Mouse (Mus musculus) heart, adult 18-20 months (tissue): ENCODE data around the gene Cnot1. TPM values are rescaled to one million over a fixed set of nuclear protein-coding genes. Genes with fewer than 3 reads are reported as not detected.
"Not testable (repeated sequence)": the region's sequence is repeated elsewhere in the genome, so short reads cannot be mapped to it uniquely, and the experiment has no call there.

Source experiments
- DNase-seq, 2 experiments: peaks; one replicate each; pipeline ENCODE4 v3.0.0; 2021 to 2022; ENCODE audit warnings: mixed read lengths in 1 of 2
- total RNA-seq, 2 experiments: library from RNA; stranded (reverse); gene quantifications; 2 replicates each; pipeline ENCODE4 v1.2.3; 2021

Cnot1 gene
- total RNA-seq, 2 experiments from 2014 or later = 99.8 to 110 TPM

DNA sequence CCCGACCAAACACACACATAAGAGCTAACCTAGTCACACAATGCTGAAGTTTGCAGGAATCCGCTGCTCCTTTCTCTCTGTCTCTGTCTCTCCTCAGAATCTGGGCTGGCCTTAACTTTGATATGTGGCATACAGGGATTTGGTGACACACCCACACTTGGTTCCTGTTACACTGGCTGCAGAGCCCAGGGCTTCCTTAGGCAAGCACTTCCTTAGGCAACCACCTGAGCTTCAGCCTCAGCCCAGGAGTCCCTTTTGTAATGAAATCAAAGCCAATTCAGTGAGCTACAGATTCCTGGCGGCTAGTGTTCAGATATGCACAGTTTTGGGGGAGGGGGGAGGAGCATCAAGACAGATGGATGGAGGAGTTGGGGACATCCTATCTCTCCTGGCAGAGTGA, 10.3 kb upstream of the Cnot1 start:
- no peak for DNase-seq

DNA sequence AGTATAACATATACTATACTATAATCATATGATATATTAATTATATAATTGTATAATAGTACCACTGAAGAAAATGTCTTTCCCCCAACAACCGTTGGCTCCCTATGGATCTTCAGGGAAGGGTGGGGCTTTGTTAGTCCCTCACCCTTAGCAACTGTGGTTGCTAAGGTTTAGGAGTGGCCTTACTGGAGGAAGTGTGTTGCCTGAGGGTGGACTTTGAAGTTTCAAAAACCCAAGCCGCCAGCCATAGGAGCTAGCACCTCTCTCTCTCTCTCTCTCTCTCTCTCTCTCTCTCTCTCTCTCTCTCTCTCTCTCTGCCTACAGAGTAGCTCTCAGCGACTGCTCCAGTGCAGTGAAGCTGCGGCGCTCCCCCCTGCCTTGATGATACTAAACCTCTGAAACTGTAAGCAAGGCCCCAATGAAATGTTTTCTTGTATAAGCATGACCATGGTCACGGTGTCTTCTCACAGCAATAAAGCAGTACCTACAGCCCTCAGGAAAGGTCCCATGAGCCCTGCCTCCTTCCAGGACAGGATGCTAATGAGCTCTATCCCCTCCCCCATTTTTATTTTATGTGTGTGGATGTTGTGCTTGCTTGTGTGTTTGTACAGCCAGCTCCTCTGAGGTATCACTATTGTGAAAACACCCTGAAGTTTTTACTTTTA, 8.9 kb upstream of the Cnot1 start:
- DNase-seq = no peak

DNA sequence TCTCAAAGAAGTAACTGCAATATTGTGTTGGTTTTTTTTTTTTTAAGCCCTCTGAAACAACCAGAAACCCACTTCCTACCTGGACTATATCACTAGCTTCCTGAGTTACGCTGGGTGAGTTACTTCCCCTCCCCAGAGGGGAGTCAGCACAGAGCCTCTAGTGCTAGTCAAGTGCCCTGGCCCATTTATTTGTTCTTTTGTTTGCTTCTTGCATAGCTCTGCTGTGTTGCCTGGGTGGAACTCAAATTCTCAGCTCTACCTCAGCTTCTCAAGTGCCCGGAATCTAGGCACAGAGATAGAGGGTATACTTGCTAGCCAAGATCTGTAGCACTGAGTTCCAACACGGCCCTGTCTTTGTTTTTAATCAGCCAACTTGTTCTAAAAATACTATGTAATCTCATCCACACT, 2.9 kb upstream of the Cnot1 start:
- peak; percentile 51 to 73 for DNase-seq

DNA sequence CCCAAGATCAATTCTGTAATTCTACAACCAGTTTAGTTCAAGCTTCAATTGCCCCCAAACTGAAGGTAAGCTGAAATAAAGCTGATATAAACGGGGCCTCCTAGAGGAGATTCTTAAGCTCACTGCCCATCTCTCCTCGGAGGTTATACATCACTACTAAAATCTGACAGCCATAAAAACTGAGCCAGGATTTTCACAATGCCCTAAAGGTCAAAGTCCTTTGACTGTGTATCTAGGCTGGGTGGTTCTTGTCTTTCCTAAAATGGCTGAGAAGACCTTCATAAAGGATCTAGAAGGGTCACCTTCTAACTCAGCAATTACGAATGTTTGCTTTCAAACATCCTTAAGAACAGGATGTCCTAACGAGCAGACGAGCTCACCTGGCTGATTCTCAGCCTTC, 1.9 kb upstream of the Cnot1 start:
- no peak for DNase-seq

DNA sequence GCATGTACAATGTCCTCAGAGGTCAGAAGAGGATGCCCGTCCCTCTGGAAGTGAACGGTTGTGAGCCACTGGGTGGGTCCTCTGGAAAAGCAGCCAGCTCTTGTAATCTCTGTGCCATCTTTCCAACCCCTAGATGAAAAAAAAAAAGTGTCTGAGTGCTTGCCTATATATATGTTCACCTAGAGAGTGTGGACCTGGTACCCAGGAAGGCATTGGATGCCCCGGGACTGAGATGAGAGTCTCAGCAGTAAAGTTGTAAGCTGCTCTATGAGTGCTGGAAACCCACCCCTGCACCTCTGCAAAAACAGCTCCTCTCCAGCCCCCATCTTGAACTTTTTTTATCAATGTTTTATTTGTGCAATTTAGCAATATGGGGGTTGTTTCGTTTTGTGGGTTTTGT, 1.4 kb upstream of the Cnot1 start:
- DNase-seq = no peak

DNA sequence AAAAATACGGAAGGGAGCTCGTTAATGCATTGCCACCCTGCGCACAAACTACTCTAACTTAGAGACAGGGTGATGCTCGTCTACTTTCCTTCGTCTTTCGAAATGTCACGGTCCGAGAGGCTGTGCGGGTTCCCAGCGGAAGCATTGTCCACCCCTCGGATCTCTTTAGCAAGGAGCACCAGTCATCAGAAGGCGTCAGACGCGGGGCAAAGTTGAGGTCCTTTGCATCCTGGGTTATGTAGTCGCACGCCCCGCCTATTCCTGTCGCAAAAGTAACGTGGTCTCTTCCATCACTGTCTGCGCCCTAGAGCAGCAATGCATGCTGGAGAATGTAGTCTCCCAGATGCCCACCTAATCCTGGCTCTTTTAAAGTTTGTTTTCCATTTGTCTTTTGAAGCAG, 597 bp upstream of the Cnot1 start:
- peak; percentile 94 to 96 for DNase-seq

DNA sequence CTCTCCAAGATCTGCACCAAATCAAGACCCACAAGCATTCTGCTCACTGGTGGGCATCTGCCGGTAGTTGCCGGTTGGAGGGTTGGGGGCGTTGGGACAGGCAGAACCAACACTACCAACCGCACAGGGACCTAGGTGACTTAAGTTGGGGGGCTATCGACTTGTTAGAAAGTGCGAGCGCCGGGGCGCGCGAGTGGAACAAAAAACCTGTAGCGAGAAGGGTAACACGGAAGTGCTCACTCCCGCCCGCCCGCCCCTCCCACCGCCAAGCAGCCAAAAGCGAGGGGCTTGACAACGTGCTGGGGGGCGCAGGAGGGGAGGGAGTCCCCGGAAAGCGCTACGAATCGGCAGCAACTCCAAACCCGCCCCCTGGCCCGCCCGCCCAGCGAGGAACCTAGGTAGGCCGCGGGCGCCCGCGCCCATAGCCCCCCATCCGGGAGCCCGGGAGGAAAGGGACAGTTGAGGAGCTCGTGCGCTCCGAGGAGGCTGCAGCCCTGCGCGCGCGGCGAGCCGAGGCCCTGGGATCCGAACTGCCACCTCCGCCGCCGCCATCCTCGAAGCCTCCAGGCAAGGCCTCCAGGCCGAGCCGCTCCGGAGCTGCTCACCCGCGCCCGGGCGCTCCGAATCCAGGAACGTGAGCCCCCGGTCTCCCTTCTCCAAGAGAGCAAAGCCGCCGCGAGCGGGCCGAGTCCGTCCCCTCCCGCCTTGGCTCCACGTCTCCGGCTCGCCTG, 638 bp downstream of the Cnot1 start:
- peak in 1 of 2 experiments; percentile 12 for DNase-seq

DNA sequence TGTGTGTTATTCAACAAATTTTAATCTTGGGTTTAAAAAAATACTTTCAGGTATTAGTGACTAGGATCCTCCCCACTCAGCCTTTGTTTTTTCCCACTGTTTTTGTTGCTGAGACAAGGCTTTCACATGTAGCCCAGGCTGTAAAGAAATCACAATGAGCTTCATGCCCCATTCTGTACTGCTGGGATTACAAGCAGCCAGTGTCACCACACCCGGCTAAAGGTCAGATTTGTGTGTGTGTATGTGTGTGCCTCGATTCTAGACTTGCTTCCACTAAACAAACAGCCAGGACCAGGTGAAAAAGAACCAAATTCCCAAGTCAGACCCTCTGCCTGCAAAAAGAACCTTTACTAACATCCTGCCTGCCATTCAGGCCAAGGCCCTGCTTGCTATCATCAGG, 1.8 kb downstream of the Cnot1 start:
- no peak for DNase-seq

DNA sequence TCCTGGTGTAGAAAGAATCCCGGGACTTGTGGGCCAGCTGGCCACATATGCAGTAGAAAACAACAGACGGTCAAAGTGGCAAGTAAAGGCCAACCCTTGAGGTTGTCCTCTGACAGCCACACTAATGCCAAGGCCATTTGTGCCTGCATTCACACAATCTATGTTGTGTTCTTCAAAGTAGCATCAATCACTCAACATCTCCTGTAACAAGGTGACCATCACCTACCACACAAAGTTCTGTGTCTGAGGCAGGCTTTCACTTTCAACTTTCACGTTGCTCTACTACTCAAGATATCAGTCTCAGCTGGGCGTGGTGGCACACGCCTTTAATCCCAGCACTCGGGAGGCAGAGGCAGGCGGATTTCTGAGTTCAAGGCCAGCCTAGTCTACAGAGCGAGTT, 5.0 kb downstream of the Cnot1 start:
- DNase-seq = no peak

DNA sequence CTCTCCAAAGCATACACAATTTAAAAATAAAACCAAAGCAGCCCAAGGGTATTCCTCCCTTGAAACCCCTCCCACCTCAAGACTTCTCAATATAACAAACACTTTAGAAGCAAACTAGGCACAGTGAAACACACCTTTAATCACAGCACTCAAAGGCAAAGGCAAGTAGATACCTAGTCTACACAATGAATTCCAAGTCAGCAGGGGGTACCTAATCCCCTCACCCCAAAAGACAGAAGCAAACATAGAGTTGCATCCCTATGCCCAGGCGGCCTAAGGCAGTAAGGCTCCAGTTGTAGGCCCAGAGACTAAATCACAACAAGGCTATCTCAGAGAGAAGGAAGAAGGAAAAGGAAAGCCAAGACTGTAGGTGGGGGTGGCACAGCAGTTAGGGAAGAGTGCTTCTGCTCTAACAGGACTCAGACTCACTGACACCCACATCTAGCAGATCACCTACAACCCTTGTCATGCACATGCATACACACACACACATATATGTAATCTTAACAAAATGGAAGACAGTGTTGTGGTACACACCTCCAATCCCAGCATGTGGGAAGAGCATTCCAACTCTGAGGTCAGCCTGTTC, 5.7 kb downstream of the Cnot1 start:
- no peak for DNase-seq

DNA sequence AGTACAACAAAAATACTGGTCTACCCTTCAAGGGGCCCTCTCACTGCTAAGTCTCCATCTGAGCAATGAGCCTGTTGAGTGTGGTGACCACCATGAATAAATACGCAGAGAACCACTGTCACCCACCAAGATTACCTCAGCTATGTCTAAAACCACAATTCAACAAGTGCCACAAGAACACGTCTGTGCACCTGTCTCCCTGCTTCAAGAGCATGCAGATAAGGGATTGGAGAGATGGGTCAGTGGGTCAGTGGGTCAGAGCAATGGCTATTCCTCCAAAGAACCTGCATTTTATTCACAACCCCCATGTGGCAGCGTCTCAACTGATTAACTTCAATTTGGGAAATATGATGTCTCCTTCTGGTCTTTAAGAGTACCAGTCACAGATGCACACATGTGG, 6.9 kb downstream of the Cnot1 start:
- DNase-seq = no peak

DNA sequence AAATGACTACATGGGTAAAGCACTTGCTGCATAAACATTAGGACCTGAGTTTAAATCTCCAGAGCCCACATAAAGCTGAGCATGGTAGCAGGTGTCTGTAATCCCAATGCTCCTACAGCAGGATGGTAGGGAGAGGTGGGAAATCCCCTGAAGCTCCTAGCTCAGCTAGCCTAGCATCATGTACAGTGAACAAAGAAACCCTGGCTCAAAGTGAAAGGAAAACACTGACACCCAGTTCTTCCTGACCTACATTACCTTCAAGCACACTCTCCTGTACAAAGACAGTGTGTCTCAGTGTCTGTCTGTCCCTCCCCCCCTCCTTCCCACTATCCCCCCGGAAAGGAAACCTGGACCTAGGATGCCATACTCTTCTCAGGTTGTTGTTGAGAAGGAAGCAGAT, 7.4 kb downstream of the Cnot1 start:
- no peak for DNase-seq

DNA sequence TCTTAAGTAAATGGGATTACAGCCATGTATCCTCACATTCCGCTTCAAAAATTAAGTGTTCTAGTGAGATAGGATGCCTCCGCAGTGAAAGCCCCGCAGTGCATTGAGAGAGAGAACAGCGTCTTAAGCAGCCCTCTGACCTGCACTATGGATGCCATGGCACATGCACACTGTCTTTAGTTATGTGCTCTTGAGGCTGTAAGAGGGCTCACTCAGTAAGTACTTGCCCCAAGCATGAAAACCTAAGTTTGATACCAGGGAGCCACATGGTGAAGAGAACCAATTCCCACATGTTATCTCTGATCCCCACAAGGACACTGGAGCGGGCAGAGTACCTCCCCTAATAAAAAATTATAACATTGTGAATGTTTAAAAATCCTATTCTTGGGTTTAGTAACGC, 8.1 kb downstream of the Cnot1 start:
- DNase-seq = no peak

DNA sequence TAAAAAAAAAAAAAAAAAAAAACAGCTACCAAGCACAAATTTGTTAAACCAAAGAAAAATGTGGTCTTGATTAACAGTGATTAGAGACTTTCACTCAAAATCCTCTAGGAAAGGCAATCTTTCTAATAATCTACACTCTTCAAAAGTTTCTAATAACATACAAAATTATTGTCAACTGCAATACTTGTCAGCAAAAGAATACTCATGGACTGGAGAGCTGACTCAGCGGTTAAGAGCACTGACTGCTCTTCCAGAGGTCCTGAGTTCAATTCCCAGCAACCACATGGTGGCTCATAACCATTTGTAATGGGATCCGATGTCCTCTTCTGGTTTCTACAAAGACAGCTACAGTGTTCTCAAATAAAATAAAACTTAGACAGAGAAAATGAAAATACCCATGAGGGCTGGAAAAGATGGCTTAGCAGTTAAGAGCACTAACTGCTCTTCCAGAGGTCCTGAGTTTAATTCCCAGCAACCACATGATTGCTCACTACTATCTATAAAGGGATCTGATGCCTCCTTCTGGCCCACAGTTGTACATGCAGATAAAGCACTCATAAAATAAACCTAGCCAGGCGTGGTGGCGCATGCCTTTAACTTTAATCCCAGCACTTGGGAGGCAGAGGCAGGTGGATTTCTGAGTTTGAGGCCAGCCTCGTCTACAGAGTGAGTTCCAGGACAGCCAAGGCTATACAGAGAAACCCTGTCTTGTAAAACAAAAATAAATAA, 11.8 kb downstream of the Cnot1 start:
- DNase-seq = not testable (repeated sequence)

DNA sequence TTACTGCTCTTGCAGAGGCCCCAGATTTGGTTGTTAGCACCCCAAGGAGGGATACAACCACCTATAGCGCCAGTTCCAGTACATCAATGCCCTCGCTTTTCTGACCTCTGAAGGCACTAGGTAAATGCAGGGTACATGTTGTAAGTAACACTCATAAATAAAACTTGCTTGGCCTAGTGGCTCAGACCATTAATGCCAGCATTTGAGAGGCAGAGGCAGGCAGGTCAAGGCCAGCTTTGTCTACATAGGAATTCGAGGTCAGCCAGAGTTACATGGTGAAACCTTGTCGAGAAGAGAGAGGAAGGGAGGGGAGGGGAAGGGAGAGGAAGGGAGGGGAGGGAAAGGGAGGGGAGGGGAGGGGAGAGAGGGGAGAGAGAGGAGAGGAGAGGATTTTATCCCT, 21.7 kb downstream of the Cnot1 start:
- DNase-seq = no peak

DNA sequence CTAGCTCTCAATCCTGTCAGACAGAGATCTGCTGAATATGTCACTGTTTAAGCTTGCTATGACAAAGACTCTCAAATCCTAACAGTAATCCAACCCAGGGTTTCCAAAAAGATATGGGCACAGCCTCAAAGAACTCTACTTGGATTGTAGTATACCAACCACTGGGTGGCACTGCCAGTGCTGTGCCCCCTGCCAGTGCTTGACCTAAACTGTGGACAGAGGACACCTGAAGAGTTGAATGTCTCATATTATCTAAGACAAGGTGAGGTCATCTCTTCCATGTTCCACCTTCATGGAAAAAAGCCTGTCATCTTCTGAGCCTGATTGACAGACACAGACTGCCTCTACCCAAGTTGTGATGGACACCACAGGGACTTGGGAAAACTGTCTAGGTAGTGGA, 24.6 kb downstream of the Cnot1 start:
- no peak for DNase-seq

DNA sequence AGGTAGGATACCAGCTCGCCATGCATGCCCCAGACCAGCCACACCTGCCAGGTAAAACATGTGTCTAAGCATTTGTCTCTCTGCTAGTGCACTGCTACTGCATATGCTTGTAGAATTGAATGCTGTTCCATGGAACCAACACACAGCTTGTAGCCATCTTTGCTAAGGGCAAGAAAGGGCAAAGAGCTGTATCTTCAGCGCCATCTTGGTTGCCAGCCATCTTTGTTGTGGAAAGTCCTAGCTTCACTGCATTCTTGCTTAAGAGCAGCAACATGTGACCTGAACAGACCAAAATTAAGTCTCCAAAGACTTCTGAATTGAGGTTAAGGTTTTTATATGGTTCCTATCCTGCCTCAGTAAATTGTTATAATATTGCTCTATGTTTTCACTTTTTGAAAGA, 25.5 kb downstream of the Cnot1 start:
- DNase-seq = no peak

DNA sequence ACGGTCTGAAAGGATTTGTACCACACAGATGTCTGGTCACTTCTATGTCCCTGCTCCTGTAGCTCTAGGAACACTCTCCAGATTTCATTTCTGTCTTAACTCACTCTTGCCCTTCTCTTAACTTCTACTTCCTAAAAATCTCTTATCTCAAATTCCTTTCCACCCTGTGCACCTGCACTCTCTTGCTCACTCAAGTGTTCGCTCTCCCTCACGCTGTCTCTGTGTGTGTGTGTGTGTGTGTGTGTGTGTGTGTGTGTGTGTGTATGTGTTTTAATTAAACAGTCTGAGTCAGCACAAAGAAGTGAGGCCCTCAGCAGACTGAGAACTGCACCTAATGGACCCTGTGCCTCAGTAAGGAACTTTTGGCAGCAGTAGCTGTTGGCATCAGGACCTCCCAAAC, 26.2 kb downstream of the Cnot1 start:
- no peak for DNase-seq

DNA sequence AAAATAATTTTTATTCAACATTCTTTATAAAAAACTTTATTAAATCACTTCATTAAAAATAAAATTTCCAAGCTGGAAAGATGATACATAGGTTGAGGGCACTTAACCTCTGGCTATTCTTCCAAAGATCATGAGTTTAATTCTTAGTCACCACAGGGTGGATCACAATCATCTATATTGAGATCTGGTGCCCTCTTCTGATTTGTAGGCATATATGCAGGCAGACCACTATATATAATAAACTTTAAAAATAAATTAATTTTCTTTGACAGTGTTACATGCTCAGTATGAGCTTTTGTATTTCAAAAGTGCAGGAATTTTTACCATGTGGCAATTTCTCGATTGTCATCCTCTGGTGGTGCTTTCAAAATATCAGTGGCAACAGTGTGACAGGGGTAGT, 43.1 kb downstream of the Cnot1 start:
- DNase-seq = no peak

DNA sequence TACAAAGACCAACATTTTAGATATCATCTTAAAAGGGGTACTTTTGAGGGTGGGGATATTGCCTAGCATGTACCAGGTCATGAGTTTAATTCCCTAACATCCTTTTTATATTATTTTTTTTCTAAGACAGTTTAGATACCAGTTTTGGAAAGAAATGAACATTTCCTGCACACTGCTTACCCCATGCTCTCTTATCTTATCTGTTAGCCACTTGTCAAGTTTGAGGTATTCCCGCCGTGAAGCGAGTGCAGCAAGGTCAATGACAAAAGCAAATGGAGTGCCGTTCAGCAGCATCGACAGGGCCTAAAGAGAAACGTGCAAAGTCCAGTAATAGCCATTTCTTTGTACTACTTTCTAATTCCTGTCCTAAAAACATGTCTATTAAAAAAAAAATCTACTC, 46.9 kb downstream of the Cnot1 start:
- DNase-seq = no peak

DNA sequence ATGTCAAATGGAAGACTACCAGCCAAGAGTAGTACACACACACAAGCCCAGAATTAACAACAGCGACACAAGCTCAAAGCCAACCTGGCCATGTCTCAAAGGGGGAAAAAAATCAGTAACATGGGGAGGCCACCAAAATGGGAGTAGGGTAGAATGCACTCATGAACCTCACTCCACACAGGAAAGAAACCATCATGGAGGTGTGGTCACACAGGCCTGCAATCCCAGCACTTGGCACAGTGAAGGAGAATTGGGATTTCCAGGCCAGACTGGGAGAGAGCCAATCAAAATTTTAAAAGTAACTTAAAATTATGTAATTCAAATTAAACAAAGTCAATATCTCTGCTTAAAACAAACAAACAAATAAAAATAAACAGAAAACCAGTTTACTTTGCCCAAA, 55.3 kb downstream of the Cnot1 start:
- no peak for DNase-seq

DNA sequence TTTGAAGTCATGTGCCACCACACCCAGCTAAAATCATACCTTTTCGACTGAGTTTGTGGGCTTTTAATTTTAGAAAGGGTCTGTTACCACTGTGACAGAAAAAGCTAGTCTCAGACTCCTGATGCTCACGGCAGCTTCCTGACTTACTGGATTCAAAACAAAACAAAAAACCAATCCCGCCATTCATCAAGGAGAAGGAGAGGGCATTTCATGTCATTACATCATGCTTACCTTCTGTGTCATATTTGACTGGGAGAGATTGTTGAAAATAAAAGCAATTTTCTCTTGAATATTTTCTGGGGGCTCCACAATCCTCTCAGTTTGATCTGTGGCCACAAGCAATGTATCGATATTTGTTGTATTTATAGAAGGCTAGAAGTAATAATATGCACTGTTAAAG, 59.2 kb downstream of the Cnot1 start:
- no peak for DNase-seq

DNA sequence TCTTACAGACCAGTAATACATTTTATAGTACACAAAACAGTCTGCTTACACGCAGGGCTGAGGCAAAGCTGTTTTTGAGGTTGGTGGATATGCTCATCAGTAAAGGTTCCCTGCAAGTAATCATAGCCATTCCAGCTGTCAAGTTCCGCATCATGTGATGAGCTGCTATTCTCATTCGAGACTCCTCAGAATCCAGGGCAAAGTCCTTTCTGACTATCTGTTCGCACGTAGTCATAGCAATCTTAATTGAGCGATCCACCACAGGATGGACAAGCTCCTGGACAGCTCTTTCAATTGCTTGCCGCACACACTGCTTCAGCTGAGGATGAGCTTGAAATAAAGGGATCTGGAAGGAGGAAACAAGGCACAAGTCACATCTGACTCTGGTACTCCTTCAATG, 65.5 kb downstream of the Cnot1 start:
- no peak for DNase-seq
